Mouse (Mus musculus): Measurements from ENCODE around the gene Gm17190.
"Not testable (repeated sequence)": the region's sequence is repeated elsewhere in the genome, so short reads cannot be mapped to it uniquely, and the experiment has no call there.

The Gm17190 gene

DNA sequence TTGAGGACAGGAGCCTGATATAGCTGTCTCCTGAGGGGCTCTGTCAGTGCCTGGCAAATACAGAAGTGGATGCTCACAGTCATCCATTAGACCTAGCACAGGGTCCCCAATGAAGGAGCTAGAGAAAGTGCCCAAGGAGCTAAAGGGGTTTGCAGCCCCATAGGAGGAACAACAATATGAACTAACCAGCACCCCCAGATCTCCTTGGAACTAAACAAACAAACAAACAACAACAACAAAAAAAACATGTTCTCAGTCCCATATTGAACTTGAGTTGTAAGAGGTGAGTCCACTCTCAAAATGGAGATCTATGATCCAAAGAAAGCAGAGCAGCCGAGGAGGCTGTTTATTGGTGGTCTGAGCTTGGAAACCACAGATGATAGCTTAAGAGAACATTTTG lies at the start of gene Gm17190:
Gene Gm17190, plus strand, starts transcription at position 301 of the 400 bp plus-strand sequence.
- not testable (repeated sequence) for DNase-seq (ENCODE audit: low spot score)

DNA sequence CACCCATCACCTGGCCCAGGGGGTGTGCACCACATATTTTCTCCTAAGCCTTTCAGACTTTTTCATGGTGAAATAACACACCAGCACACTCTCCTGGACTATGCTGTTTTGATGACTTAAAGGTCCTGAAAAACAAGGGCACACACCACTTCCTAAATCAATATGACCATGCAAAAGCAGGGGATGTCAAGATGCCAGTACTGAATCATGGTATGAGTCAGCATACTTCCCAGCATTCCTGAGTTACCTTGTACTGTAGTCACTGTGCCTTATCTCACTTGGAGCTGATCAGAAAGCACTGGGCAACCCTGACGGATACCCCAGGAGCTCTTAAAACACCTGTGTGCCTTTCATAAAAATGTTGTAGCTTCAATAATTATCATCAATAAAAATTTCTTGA lies 42.3 kb upstream of the Gm17190 start:
- DNase-seq (ENCODE audit: low spot score) = no peak

DNA sequence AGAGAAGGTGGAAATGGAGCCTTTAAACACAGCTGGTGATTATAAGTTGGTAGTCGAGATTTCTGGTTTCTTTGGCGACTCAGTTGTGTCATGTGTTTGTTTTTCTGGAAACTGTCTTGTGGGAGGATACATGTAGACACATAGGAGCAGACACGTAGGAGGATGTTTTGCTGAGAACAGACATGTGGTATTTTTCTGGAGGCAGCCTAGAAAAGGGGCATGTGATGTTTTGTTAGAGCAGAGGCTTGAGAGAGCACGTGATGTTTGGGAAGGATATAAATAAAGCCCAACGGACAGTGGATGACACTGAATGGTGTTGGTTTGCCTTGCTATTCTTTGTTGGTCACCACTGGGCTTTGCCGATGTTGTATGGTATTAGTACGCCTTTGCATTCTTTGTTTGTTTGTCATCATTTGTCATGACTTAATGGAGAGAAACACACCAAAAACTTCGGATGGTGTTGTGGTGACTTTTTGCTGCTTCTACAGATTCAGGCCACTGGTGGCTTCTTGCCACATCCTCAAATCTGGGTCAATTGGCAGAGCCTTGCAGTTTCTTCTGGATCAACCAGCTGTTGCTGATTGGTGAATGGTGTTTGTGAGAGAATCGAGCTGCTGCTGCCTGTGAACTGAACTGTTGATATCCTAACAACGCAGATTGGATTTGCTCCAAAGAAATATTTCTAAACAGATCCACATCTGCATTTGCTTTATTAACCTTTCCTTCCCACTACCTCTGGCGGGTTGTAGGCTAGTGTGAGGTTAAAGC lies 41.4 kb upstream of the Gm17190 start:
- no peak for DNase-seq (ENCODE audit: low spot score)

DNA sequence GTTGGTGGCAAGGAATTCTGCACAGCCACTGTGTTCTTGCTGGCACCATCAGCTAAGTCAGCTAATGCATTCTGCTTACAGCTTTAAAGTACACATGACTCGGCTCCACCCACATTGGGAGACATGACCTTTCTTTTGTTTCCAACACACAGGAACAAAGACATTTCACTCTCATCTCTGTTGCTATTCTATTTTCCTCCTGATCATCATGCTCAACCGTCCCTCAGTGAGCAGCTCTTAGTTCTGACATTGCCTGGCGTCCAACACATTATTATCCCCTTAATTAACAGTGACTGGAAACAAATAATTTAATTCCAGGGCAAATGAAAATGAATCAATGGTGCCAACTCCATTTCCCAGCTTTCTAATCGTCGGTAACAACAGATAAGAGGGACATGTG lies 36.5 kb upstream of the Gm17190 start:
- DNase-seq (ENCODE audit: low spot score) = no peak

DNA sequence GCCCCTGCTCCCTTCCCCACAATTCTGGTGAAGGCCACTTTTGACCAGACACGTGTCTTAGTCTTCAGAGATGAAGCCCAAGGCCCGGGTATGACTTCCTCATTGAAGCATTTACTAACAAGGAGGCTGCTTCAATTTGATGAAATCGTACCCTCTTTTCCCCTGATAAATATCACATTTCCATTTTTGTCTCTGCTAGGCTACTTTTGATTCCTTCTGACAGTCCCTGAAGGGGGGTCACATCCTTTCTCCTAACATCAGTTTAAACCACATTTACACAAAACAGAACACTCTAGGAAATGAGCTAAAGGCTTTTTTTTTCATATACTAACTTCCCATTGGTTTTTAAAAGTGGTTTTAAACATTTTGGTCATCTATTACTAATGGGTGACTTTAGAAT lies 29.1 kb upstream of the Gm17190 start:
- DNase-seq (ENCODE audit: low spot score) = no peak

DNA sequence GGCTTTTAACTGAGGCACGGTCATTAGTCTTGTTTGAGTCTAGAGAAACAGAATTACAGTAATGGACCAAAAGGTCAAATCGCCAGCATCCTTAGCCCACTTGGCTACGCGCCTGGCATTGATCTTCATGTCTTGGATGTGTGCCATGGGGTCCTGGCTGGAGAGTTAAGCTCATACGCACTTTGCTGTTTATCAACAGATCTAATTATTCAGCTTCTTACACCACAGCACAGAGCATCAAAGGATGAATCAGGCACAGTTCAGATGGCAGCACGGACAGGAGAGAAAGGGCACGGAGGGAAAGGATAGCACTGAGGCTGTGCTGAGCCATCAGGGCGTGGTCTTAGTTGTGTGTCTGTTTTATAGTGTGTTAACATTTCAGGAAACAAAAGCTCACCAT lies 8.3 kb upstream of the Gm17190 start:
- DNase-seq (ENCODE audit: low spot score) = no peak

DNA sequence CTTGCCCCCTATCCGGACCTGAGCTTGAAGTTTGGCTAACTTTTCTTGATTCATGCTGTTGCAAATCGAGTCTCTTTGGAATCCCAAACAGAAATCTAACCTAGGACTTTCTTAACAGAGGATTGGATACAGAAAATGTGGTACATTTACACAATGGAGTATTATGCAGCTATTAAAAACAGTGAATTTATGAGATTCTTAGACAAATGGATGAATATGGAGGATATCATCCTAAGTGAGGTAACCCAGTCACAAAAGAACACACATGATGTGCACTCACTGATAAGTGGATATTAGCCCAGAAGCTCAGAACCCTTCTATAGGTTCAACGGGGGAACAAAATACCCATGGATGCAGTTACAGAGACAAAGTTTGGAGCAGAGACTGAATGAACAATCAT lies 578 bp upstream of the Gm17190 start, which contains the start of gene Gm20075:
Gene Gm20075, minus strand, starts transcription at position 101 of the 400 bp plus-strand sequence.
- not testable (repeated sequence) for DNase-seq (ENCODE audit: low spot score)

DNA sequence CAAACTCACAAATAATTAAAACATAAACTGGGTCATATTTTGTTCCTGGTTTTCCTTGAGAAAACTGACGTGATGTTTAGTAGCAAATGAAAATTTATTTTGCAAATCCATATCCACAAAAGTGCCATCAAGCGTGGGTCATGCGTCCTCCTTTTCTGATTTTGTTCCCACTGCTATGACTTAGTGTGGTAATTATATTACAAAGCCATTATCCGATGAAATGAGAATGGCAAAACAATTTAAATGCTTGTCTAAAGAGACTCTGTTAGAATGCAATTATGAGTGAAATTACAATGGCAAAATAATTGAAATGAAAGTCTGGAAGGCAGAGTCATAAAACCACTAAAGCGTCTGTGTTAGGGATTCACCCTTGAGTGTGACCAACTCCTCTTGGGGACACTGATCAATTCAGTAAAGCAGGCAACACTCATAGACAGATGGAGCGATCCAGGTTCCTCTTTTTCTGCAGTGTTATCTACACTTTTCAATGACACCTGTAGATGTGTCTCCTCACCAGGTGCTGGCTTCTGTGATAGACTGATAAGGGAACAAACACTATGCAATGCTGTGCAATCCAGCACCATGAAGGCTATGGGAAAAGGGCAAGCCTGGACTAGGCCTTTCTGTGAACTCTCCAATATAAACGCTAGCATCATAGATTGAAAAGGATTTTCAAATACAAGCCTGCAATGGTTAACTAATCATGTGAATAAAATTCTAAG lies 3.9 kb downstream of the Gm17190 start:
- no peak for DNase-seq (ENCODE audit: low spot score)

DNA sequence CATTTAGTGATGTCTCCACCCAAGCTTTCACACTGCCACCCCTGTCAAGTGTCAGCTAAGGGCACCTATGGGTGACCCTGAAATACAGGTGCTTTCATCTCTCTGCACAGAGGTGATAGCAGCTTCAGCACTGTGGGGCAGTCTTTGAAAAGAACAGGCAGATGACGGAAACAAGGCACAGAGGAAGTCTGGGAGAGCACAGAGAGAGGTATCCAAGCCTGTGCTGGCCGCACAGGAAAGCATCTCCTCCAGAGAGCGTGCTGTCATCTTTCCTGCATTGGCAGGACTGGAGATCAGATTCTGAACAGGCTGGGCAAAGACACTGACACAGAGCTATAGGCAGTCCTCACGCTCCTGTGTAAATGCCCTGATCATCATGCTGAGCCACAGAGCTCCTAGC lies 9.1 kb downstream of the Gm17190 start:
- DNase-seq (ENCODE audit: low spot score) = no peak

DNA sequence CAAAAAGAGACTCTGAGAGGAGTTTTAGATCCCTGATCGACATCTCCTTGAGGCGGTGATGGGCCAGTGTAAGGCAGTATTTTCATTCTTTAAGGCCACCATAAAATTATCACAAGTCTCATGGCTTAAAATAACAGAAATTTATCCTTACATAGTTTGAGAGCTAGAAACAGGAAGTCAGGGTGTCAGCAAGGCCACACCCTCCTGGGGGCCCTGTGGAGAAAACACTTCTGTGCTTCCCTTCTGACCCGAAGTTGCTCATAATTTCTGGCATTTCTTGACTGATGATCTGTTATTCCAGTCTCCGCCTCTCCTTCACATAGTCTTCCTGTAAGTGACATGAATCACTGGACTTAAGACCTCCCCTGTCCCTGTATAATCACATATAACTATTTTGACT lies 24.5 kb downstream of the Gm17190 start:
- DNase-seq (ENCODE audit: low spot score) = no peak

DNA sequence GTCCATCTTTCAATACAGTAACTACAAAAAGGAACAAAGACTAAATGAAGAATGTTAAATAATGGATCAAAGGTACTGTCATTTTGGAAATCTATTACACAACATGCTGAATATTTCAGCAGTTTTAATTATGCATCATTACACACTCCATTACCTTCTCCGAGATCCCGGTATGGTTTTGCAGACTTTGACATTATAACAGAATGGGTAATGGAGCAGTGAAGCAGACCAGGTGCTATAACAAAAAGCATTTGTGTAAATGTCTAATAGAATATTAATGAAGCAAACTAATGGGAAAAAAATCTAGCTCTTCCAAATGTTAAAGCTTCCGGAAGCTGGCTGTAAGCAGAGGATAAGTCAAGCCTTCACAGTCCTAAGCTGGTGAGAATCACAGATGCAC lies 28.9 kb downstream of the Gm17190 start:
- DNase-seq (ENCODE audit: low spot score) = no peak

DNA sequence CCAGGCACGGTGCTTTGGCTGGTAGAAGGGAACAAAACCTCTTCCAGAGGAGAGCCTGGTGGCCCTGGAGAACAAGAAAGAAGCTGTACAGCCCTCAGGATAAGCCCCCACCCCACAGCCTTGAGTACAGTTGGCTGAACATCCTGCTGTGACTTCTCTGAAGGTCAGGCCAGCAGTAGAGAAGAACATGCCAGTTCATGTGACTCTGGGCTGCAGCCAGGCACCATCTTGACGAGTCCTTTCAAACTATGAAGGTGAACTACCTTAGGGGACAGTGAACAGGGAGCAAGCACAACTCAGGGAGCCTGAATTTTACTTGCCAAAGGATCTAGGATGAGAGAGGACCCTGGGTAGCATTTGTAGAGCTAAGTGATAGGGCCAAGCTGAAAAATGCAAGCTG lies 30.9 kb downstream of the Gm17190 start:
- no peak for DNase-seq (ENCODE audit: low spot score)

DNA sequence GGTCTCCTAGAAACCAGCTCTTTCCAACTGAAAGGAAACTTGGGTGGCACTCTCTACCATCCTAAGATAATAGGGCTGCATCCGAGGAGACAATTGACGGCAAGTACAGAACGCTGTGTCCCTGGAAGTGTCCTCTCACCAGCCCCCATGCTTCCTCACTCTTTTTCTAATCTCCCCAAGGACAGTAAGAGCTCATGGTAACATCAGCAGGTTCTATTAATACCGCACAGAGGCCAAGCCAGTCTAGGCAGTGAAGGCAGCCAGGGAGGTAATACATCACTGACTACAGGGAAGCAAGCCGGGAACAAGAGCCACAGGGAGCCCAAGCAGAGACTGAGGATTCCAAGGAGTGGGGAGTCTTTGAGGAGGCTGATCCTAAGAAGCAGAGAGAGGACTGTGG lies 43.2 kb downstream of the Gm17190 start:
- no peak for DNase-seq (ENCODE audit: low spot score)

DNA sequence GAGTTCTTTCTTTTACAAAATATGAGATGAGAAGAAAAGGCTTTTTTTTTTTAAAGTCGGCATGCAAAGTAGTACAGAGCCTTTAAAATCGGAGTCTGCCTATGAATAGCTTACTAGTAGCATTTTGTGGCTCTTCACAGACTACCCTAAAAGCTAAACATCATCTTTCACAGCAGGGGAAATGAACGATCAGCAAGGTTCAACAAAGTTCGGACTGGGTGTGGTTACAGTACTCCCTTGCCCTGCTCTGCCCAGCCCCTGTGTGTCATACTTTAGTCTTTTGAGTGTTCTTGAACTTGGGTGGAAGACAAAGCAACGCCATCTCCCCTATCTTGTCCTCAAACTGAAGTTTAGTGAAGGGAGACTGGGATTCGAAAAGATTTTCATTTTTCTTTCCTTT lies 44.8 kb downstream of the Gm17190 start:
- DNase-seq (ENCODE audit: low spot score) = no peak

DNA sequence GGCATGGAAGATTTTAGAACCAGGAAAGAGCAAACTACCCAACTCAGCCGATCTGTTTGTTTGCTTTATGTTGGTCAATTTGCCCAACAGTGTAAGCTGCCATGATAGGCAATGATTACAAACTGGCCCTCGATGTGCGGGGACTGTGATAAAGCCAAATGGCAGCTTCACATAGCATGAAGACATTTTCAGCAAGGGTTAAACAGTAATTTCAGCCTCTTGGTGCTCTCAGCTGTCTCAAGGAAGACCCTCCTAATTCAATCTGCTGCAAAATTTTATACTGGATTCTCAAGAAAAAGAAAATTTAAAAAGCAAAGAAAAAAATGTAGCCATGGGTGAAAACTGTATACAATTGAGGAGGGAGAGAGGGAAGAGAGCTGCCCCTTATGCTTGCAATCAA lies 47.2 kb downstream of the Gm17190 start:
- no peak for DNase-seq (ENCODE audit: low spot score)

DNA sequence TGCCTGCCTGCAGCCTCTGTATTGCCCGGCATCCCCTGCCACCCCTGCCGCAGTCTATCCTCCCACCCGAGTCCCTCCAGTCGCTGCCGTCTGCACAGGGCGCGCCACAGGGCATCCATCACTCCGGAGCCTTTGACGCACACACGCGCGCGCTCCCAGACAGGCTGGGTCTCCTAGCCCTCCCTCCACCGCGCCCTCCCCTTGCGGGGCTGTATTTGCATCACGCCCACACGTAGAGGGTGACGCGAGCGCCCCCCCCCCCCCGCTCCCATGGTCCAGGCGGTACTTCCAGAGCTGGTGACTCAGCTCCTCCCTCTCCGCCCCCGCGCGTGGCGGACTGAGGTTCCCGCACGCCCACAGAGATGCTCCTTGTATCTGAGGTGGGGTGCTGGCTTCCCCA lies 49.2 kb downstream of the Gm17190 start:
- DNase-seq (ENCODE audit: low spot score) = peak; percentile 13

DNA sequence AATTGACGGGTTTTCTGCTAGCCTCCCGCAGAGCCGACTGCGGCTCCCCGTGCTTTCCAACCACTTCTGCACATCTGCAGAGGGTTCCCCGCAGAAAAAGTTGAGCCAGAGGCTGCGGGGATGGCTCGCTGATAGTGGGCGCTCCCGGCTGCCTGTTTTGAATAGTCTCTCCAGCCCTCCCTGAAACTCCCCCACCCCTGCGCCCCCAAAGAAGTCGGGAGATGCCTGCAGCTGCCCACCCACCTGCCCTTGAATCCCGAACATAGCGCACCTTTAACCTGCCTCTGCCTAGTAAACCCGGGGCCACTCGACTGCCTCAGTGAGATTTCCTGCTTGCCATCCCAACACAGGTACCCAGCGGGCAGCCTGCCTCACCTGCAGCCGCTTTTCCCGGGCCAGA lies 50.1 kb downstream of the Gm17190 start:
- peak; percentile 3 for DNase-seq (ENCODE audit: low spot score)

DNA sequence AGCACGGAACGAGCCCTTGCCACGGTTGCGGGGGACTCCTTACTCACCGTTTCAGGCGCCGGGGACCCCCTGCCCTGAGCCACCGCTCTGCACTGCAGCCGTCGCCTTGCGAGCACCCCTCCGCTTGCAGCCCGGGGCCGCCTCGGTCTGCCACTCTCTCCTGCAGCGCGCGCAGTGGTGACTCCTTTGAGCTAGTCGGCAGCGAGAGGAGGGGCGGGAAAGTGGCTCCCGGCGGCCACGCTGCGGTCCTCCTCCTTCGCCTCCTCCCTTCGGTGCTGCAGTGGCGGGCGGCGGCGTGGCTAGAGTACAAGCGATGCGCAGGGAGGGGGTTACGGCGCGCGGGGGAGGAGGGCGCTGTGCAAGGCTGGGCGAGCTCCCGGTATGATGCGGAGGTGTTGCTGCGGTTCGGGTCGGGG lies 50.6 kb downstream of the Gm17190 start, which contains the start of gene Sv2c:
Gene Sv2c, minus strand, starts transcription at position 177 of the 416 bp plus-strand sequence.
- DNase-seq (ENCODE audit: low spot score) = peak; percentile 61

All from ovary, postnatal 36 days (tissue).